Mouse (Mus musculus) cerebellum, adult 2 months (tissue): Measurements from ENCODE around the gene Olfr148.

Source experiments
- CTCF ChIP-seq: fragments of 200-500 bp; IDR thresholded peaks from 2 replicates; pipeline ENCODE4 v1.5.1; 2011; ENCODE audit warnings: low read depth, mild to moderate bottlenecking, control low read depth, low read length, moderate library complexity, borderline replicate concordance; ENCODE audit not compliant: insufficient read depth
- POLR2A ChIP-seq: fragments of 200-500 bp; IDR thresholded peaks from 2 replicates; pipeline ENCODE4 v1.6.1; 2011; ENCODE audit warnings: low read length, control low read depth, borderline replicate concordance; ENCODE audit not compliant: insufficient read depth

GRCm38 (mm10) chr9:39621073-39621472 lies 10.6 kb downstream of the Olfr148 start, which contains the start of gene Olfr960:
- TF ChIP-seq POLR2A (no peak), CTCF (no peak)
